Mouse (Mus musculus) embryonic fibroblast, embryonic 13.5 days (primary cell): ENCODE measurements around the gene Fam117a. TPM values are rescaled to one million over a fixed set of nuclear protein-coding genes. Genes with fewer than 3 reads are reported as not detected.

ENCODE experiments used
- H3K27ac ChIP-seq: 2 replicates; pipeline ENCODE4 v1.5.1; 2012; ENCODE audit warnings: low read length, control low read depth, inconsistent platforms; ENCODE audit not compliant: insufficient read depth
- H3K4me1 ChIP-seq: 2 replicates; pipeline ENCODE4 v1.6.1; 2011; ENCODE audit warnings: low read length; ENCODE audit not compliant: control insufficient read depth, insufficient read depth
- H3K4me3 ChIP-seq: 2 replicates; pipeline ENCODE4 v1.5.1; 2011; ENCODE audit warnings: mild to moderate bottlenecking, control low read depth, low read length; ENCODE audit not compliant: insufficient read depth
- CTCF ChIP-seq: IDR thresholded peaks from 2 replicates; pipeline ENCODE4 v1.5.1; 2011; ENCODE audit warnings: mild to moderate bottlenecking, control low read depth, low read length, moderate library complexity, borderline replicate concordance; ENCODE audit not compliant: insufficient read depth
- POLR2A ChIP-seq: IDR thresholded peaks from 2 replicates; pipeline ENCODE4 v1.6.1; 2011; ENCODE audit warnings: low read depth, mild to moderate bottlenecking, control low read depth, low read length, moderate library complexity
- polyA plus RNA-seq: library from polyadenylated mRNA; stranded (reverse); fragments of >200 nt; gene quantifications from 2 replicates; pipeline ENCODE4 v1.2.4, GENCODE M21; 2011; ENCODE audit warnings: low read depth; ENCODE audit not compliant: missing spikeins, insufficient read length

The Fam117a gene
- polyA plus RNA-seq, 1 experiment: 7.0 TPM

- TF ChIP-seq CTCF (no peak), POLR2A (no peak)
- Histone ChIP-seq H3K4me3 (no peak overlapping the region), H3K27ac (no peak overlapping the region), H3K4me1 (no peaks in the 10 kb centered on the region)
These were observed 34.4 kb downstream of the Fam117a start for GRCm38 (mm10) chr11:95371182-95371581.

DNA sequence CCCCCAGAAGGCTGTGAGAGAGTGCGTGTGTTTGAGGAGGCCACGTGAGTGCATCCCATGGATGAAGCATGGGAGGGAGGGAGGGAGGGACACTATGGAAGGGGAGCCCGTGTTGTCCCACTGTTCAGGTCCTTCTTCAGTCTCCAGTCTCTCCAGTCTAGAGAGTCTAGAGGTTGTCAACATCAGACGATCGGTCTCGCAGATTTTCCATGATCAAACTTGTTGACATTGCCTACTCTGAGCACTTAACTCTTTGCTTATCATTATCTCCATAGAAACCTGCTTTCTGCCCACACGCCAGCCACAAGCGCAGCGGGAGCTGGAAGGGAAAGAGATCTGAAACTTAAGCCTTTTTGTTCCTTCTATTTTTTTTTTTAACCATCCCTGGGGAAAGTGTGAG, 42.1 kb downstream of the Fam117a start:
- TF ChIP-seq POLR2A (no peak), CTCF (no peak)
- no peaks in the 10 kb centered on the region for H3K4me1 ChIP-seq
- H3K4me3 ChIP-seq: no peak overlapping the region
- H3K27ac ChIP-seq: peak overlapping the region; percentile 27; the same call in 1 of the 2 replicates

DNA sequence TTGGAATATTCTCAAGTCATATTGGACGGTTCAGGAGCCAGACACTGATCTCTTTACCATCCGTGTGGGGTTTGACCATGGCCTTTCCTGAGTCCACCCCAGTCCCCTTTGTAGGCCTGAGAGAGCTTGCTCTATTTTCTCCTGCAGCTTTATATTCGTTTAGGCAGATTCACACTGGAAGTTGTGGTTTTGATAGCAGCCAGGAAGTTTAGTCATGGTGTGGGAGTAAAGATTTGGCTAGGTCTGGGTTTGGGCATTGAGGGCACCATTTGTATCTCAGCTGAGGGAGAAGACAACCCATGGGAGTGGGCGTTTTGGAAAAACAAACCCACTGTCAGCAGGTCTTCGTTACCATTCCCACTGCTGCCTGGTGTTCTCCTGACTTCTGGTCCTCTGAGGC, 42.7 kb downstream of the Fam117a start:
- H3K4me3 ChIP-seq: no peak overlapping the region
- peak overlapping the region; percentile 27; the same call in 1 of the 2 replicates for H3K27ac ChIP-seq
- TF ChIP-seq CTCF: no peak
- no peak for TF ChIP-seq POLR2A
- H3K4me1 ChIP-seq: no peaks in the 10 kb centered on the region

- TF ChIP-seq POLR2A: no peak
- TF ChIP-seq CTCF: no peak
- H3K4me1 ChIP-seq: no peaks in the 10 kb centered on the region
- H3K27ac ChIP-seq: no peak overlapping the region
- no peak overlapping the region for H3K4me3 ChIP-seq
These were observed 43.9 kb downstream of the Fam117a start for GRCm38 (mm10) chr11:95380711-95381110.

DNA sequence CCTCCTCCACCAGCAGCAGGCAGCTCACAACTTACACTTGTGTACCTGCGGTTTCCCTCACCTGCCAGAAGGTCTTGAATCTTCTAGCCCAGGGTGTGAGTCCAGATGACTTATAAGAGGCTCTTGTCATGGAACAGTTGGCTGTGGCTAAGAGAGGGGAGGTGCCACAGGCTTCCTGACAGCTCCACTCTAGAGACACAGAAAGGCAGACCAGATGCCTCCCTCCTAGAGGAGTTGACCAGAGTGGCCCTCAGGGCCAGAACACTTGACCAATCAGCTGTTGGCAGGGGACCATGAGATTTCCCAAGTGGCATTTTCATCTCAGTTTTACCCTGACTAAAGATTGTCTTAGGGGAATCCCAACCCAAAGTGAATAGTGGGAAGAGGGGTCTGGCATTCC, 44.3 kb downstream of the Fam117a start:
- H3K4me1 ChIP-seq: no peaks in the 10 kb centered on the region
- TF ChIP-seq CTCF (no peak), POLR2A (no peak)
- no peak overlapping the region for H3K27ac ChIP-seq
- H3K4me3 ChIP-seq: no peak overlapping the region

- peaks cover 4% of the 10 kb centered on the region for H3K4me1 ChIP-seq
- H3K4me3 ChIP-seq: no peak overlapping the region
- TF ChIP-seq POLR2A (no peak), CTCF (no peak)
- H3K27ac ChIP-seq: peak overlapping the region; percentile 53; the same call in 1 of the 2 replicates
These were observed 46.6 kb downstream of the Fam117a start for GRCm38 (mm10) chr11:95383331-95383986.

GRCm38 (mm10) chr11:95384004-95384318, 47.1 kb downstream of the Fam117a start:
- TF ChIP-seq CTCF: no peak
- TF ChIP-seq POLR2A: no peak
- Histone ChIP-seq H3K27ac (no peak overlapping the region), H3K4me1 (peaks cover 4% of the 10 kb centered on the region), H3K4me3 (no peak overlapping the region)

DNA sequence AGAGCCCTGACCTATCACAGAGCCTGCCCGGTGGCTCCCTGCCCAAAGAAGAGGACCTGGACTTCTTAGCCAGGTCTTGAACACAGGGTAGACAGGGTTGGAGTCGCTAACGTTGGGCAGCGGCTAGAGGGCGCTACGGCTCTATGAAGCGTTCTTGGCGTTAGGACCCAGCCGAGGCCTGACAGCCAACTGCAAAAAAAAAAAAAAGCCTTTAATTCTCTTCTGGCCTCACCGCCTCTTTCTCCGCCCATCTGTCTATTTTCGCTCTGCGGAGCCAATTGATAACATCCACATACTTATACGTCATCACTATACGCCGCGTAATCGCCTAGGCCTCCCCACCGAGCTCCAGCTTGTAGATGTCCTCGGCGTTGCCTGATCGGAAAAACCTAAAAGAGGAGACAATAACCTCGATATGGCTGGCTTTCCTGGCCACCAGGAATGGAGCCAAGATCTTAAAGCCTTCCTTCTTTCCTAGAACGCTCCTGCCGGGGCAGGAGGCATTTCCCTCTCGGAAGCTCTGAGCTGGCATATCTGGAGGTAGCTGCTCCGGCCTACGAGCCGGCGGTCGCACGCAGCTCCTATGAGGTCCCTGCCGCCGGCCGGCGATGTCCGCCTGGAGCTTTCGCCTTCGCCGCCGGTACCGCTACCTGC, 47.6 kb downstream of the Fam117a start, which contains the start of gene Slc35b1:
Gene Slc35b1 (plus strand): TSS at position 374 of the 654 bp plus-strand sequence.
- Histone ChIP-seq H3K4me3 (peak within 1 kb of the TSS; percentile 79), H3K4me1 (peaks cover 4% of the 10 kb centered on the region), H3K27ac (peak within 1 kb of the TSS; percentile 65)
- TF ChIP-seq CTCF: peak; percentile 89
- peak; percentile 67 for TF ChIP-seq POLR2A

DNA sequence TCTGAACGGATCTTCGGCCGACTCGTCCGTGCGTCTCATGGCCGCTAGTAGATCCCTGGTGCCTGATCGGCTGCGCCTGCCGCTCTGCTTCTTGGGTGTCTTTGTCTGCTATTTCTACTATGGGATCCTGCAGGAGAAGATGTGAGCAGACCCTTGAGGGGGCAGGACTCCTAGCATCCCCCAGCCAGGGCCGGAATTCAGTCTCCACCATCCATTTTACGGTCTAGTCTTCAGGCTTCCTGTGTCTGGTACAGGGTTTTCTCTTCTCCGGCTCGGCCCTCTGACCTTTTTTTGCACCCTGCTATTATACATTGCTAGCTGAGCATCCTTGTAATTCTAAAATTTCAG, 48.1 kb downstream of the Fam117a start:
- peaks cover 4% of the 10 kb centered on the region for H3K4me1 ChIP-seq
- H3K4me3 ChIP-seq: peak overlapping the region; percentile 79
- TF ChIP-seq CTCF (no peak), POLR2A (no peak)
- 0 out of 2 replicates have a peak overlapping the region, but pooled peaks have one; percentile 5 for H3K27ac ChIP-seq

- TF ChIP-seq POLR2A (no peak), CTCF (no peak)
- no peak overlapping the region for H3K4me3 ChIP-seq
- H3K4me1 ChIP-seq: peaks cover 4% of the 10 kb centered on the region
- no peak overlapping the region for H3K27ac ChIP-seq
These were observed 50.5 kb downstream of the Fam117a start for GRCm38 (mm10) chr11:95387354-95387753.

- no peak overlapping the region for H3K27ac ChIP-seq
- H3K4me1 ChIP-seq: peaks cover 4% of the 10 kb centered on the region
- no peak for TF ChIP-seq POLR2A
- TF ChIP-seq CTCF: peak; percentile 48; the same call in 1 of the 2 replicates
- no peak overlapping the region for H3K4me3 ChIP-seq
These were observed 52.2 kb downstream of the Fam117a start for GRCm38 (mm10) chr11:95389006-95389405.
